Mouse (Mus musculus) neural tube, embryonic 15.5 days (tissue): Measurements from ENCODE around the gene Serpina5. TPM values are rescaled to one million over a fixed set of nuclear protein-coding genes. Genes with fewer than 3 reads are reported as not detected.
"Not testable (repeated sequence)": the region's sequence is repeated elsewhere in the genome, so short reads cannot be mapped to it uniquely, and the experiment has no call there.

Source experiments
- ATAC-seq: fragments of 200-750 bp; cut with Nextera tagmentation; 2 replicates; pipeline ENCODE4 v1.8.0; 2017; ENCODE audit warnings: mild to moderate bottlenecking, moderate TSS enrichment, moderate library complexity; ENCODE audit not compliant: low FRiP score
- H3K27ac ChIP-seq: fragments of 300-500 bp; sonication (generic); replicated peaks from 2 replicates; pipeline ENCODE4 v1.5.1; 2015; ENCODE audit warnings: mild to moderate bottlenecking, inconsistent platforms
- H3K27me3 ChIP-seq: fragments of 300-500 bp; sonication (generic); replicated peaks from 2 replicates; pipeline ENCODE4 v1.6.1; 2015; ENCODE audit warnings: inconsistent platforms
- H3K36me3 ChIP-seq: fragments of 300-500 bp; sonication (generic); 2 replicates; pipeline ENCODE4 v1.6.1; 2015; ENCODE audit warnings: inconsistent platforms
- H3K4me1 ChIP-seq: fragments of 300-500 bp; sonication (generic); 2 replicates; pipeline ENCODE4 v1.6.1; 2015; ENCODE audit warnings: inconsistent platforms
- H3K4me2 ChIP-seq: fragments of 300-500 bp; sonication (generic); 2 replicates; pipeline ENCODE4 v1.6.1; 2015; ENCODE audit warnings: inconsistent platforms, mild to moderate bottlenecking, moderate library complexity
- H3K4me3 ChIP-seq: fragments of 300-500 bp; sonication (generic); replicated peaks from 2 replicates; pipeline ENCODE4 v1.5.1; 2015; ENCODE audit warnings: mild to moderate bottlenecking, inconsistent platforms
- H3K9ac ChIP-seq: fragments of 300-500 bp; sonication (generic); replicated peaks from 2 replicates; pipeline ENCODE4 v1.6.1; 2015; ENCODE audit warnings: mild to moderate bottlenecking, inconsistent platforms
- H3K9me3 ChIP-seq: fragments of 300-500 bp; sonication (generic); replicated peaks from 2 replicates; pipeline ENCODE4 v1.6.1; 2016; ENCODE audit warnings: inconsistent platforms
- WGBS: fragments of 180-500 bp; shearing (Covaris S2); methylation state at CpG from one replicate; pipeline ENCODE4 v1.1.7; 2015; ENCODE audit warnings: mixed read lengths; 5-methylcytosine and 5-hydroxymethylcytosine counted together
- polyA plus RNA-seq: library from polyadenylated mRNA; unstranded; fragments of >200 nt; fragmentation: Nextera tagmentation; extraction: Ambion mirVana; gene quantifications from 2 replicates; pipeline ENCODE4 v1.2.1, GENCODE M21; 2015

Serpina5 gene
- polyA plus RNA-seq, 1 experiment from 2014 or later, result not detected

- H3K9ac ChIP-seq, result no peak overlapping the region
- no peak overlapping the region for H3K4me3 ChIP-seq
- 0 out of 2 replicates have a peak, but pooled peaks cover 4% of the 10 kb centered on the region for H3K4me1 ChIP-seq
- H3K4me2 ChIP-seq, result no peak overlapping the region
- H3K27me3 ChIP-seq, result no peaks in the 10 kb centered on the region
- ATAC-seq, result no peak
- no peak overlapping the region for H3K27ac ChIP-seq
- WGBS, result 63% methylated on average over 5 of the region's 5 CpGs
- H3K36me3 ChIP-seq, result no peaks in the 10 kb centered on the region
- no peaks in the 10 kb centered on the region for H3K9me3 ChIP-seq
Observed at GRCm38 (mm10) chr12:104072286-104072685, 28.6 kb upstream of the Serpina5 start.

GRCm38 (mm10) chr12:104090119-104090518 is 10.8 kb upstream of the Serpina5 start:
- Histone ChIP-seq H3K4me2 (no peak overlapping the region), H3K4me1 (no peaks in the 10 kb centered on the region), H3K36me3 (no peaks in the 10 kb centered on the region), H3K9me3 (no peaks in the 10 kb centered on the region), H3K4me3 (no peak overlapping the region), H3K9ac (no peak overlapping the region), H3K27me3 (no peaks in the 10 kb centered on the region), H3K27ac (no peak overlapping the region)
- no peak for ATAC-seq
- 82% methylated on average over 2 of the region's 2 CpGs for WGBS

GRCm38 (mm10) chr12:104091303-104091702 is 9.6 kb upstream of the Serpina5 start:
- Histone ChIP-seq H3K9me3 (no peaks in the 10 kb centered on the region), H3K4me1 (no peaks in the 10 kb centered on the region), H3K9ac (no peak overlapping the region), H3K27ac (no peak overlapping the region), H3K27me3 (no peaks in the 10 kb centered on the region), H3K36me3 (no peaks in the 10 kb centered on the region), H3K4me2 (no peak overlapping the region), H3K4me3 (no peak overlapping the region)
- ATAC-seq, result no peak
- WGBS, result 90% methylated on average over 1 of the region's 1 CpGs

DNA sequence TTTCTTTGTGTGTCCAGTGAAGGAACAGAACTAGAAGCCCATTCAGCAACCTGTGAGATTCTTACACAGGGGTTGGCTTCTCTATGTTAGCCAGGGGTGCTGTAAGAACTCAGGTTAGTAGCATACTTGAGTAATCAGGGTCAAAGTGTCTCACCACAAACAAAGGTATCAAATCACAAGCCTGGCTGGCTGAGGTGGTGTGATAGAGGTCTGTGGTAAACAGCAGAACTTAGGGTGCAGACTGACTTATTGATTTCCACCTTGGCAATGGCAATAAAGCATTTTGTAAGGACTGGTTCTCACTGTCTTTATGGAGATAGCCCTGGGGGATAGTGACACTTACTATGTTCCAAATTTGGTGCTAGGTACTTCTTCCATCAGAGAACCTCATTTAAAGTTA is 4.9 kb downstream of the Serpina5 start:
- H3K4me1 ChIP-seq, result no peaks in the 10 kb centered on the region

GRCm38 (mm10) chr12:104106919-104107318 is 6.0 kb downstream of the Serpina5 start:
- no peaks in the 10 kb centered on the region for H3K4me1 ChIP-seq
- H3K36me3 ChIP-seq, result no peaks in the 10 kb centered on the region
- H3K27ac ChIP-seq, result no peak overlapping the region
- no peak for ATAC-seq
- H3K9me3 ChIP-seq, result no peaks in the 10 kb centered on the region
- H3K27me3 ChIP-seq, result no peaks in the 10 kb centered on the region
- H3K9ac ChIP-seq, result no peak overlapping the region
- no peak overlapping the region for H3K4me3 ChIP-seq
- H3K4me2 ChIP-seq, result no peak overlapping the region

More for the DNA sequence above, 4.9 kb downstream of the Serpina5 start:
- Histone ChIP-seq H3K9ac (no peak overlapping the region), H3K36me3 (no peaks in the 10 kb centered on the region), H3K27me3 (no peaks in the 10 kb centered on the region), H3K9me3 (no peaks in the 10 kb centered on the region), H3K4me2 (no peak overlapping the region), H3K4me3 (no peak overlapping the region), H3K27ac (no peak overlapping the region)
- ATAC-seq, result no peak

DNA sequence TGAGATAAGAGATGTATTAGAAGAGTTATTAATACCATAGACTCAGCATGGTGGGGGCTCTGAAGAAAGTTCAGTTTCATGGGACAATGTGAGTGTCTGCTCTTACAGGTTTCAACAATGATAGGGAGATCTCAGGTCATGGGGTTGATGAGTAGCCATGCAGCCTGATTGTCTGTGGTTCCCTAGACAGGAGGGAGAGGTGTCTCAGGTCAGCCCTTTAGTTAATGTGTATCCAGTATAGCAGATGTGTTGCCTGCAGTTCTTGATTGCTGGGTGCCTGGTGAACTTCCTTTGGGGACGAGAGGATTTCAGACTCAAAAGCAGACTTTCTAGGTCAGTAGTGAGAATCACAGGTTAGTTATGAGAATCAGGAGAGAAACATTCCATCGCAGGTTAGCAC is 7.6 kb downstream of the Serpina5 start:
- Histone ChIP-seq H3K9me3 (no peaks in the 10 kb centered on the region), H3K27me3 (no peaks in the 10 kb centered on the region), H3K4me2 (no peak overlapping the region), H3K36me3 (no peaks in the 10 kb centered on the region), H3K4me3 (no peak overlapping the region), H3K27ac (no peak overlapping the region), H3K4me1 (no peaks in the 10 kb centered on the region), H3K9ac (no peak overlapping the region)
- no peak for ATAC-seq
- WGBS, result 85% methylated on average over 2 of the region's 2 CpGs

DNA sequence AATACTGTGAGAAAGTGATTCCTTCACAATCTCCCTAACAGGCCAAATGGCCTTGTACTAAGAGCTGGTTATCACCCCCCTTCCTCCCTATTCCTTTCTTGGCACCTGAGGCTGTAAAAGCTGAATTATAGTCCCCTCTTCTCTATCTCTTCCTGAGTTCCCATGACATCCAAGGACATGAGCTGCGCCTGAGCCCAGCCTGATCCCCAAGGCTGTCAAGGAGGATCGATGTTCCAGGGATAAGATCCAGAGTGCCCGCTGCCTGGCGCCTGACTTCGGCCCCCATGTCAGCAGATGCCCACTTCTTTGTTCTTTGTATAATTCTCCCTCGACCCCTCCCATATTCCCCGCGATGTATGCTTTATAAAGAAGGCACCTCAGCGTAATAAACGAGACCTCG is 11.4 kb downstream of the Serpina5 start, which contains the start of gene Serpina3a:
TSS of gene Serpina3a (plus strand) at position 392 of the 400 bp plus-strand sequence.
- H3K27ac ChIP-seq, H3K27me3 ChIP-seq, H3K36me3 ChIP-seq, H3K4me2 ChIP-seq, ATAC-seq, H3K9me3 ChIP-seq, H3K4me1 ChIP-seq, H3K9ac ChIP-seq, H3K4me3 ChIP-seq: not testable (repeated sequence)
- 91% methylated on average over 11 of the region's 11 CpGs for WGBS

DNA sequence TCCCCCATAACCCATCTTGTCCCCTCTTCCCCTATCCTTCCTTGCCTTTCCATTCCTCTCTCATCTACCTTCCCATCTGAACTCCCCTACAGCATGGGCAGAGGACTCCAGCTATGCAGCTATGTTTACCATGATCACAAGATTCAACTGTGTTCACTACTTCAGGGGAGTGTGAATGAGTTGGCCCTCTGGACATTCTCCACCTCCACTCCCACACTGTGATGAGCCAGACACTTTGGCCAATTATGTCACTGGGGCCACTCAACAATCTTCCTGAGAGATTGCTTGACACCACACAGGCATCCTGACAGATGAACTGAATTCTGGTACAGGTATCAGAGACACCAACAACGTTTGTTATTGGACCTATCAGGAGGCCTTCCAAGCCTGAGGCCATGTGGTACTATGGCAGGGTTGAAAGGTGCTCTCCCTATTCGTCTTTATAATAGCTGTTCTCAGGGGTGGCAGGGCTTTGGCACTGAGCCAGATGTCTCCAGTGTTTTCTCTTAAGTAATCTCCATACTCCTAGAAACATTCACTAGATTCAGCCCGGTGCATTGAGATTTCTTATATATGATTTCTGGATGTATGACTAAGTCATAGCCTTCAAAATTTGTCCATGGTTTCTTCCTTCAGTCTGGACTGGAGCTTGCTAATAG is 14.1 kb downstream of the Serpina5 start:
- no peak for ATAC-seq
- WGBS, result 63% methylated on average over 3 of the region's 3 CpGs

GRCm38 (mm10) chr12:104123097-104123496 is 22.2 kb downstream of the Serpina5 start:
- WGBS, result 76% methylated on average over 1 of the region's 1 CpGs
- no peaks in the 10 kb centered on the region for H3K27me3 ChIP-seq
- no peak for ATAC-seq
- no peak overlapping the region for H3K4me3 ChIP-seq
- no peak overlapping the region for H3K4me2 ChIP-seq
- H3K36me3 ChIP-seq, result no peaks in the 10 kb centered on the region
- H3K4me1 ChIP-seq, result no peaks in the 10 kb centered on the region
- H3K9me3 ChIP-seq, result no peaks in the 10 kb centered on the region
- no peak overlapping the region for H3K9ac ChIP-seq
- no peak overlapping the region for H3K27ac ChIP-seq

More for the DNA sequence above, 14.1 kb downstream of the Serpina5 start:
- Histone ChIP-seq H3K9ac (no peak overlapping the region), H3K9me3 (no peaks in the 10 kb centered on the region), H3K4me1 (no peaks in the 10 kb centered on the region), H3K27me3 (no peaks in the 10 kb centered on the region), H3K27ac (no peak overlapping the region), H3K4me2 (no peak overlapping the region), H3K4me3 (no peak overlapping the region), H3K36me3 (no peaks in the 10 kb centered on the region)

DNA sequence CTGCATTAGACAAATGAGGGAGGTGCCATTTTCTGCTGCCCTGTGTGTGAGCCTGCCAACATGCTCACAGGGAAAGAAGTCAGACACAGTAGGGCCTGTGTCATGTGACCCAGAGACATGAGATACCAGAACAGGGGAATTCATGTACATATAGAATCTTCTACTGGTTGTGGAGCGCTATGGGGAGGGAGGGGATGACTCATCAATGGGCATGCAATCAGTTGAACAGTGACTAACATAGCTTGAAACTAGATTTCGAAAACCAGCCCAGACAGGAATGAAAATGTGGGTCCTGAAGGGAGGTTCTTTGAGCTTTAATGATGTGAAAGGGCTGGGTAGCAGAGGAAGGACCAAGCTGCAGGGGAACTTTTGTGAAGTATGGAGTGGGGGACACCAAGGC is 23.1 kb downstream of the Serpina5 start:
- H3K4me1 ChIP-seq, result no peaks in the 10 kb centered on the region
- ATAC-seq, result no peak
- no peaks in the 10 kb centered on the region for H3K9me3 ChIP-seq
- H3K4me2 ChIP-seq, result no peak overlapping the region
- no peaks in the 10 kb centered on the region for H3K27me3 ChIP-seq
- no peaks in the 10 kb centered on the region for H3K36me3 ChIP-seq
- H3K4me3 ChIP-seq, result no peak overlapping the region
- WGBS, result 83% methylated on average over 2 of the region's 2 CpGs
- no peak overlapping the region for H3K9ac ChIP-seq
- H3K27ac ChIP-seq, result no peak overlapping the region

- Histone ChIP-seq H3K36me3 (no peaks in the 10 kb centered on the region), H3K4me2 (no peak overlapping the region), H3K4me3 (no peak overlapping the region), H3K27ac (no peak overlapping the region), H3K9ac (no peak overlapping the region), H3K4me1 (no peaks in the 10 kb centered on the region), H3K9me3 (no peaks in the 10 kb centered on the region), H3K27me3 (no peaks in the 10 kb centered on the region)
- 85% methylated on average over 5 of the region's 5 CpGs for WGBS
- ATAC-seq, result no peak
Observed at GRCm38 (mm10) chr12:104125021-104125560, 24.2 kb downstream of the Serpina5 start.

GRCm38 (mm10) chr12:104127696-104128095 is 26.8 kb downstream of the Serpina5 start, which contains the start of gene Serpina3b:
Gene Serpina3b, plus strand, starts transcription at chr12:104127996.
- Histone ChIP-seq H3K27me3 (no peaks in the 10 kb centered on the region), H3K9ac (no peak within 1 kb of the TSS), H3K4me3 (no peak within 1 kb of the TSS), H3K36me3 (no peaks in the 10 kb centered on the region), H3K4me1 (no peaks in the 10 kb centered on the region), H3K27ac (no peak within 1 kb of the TSS), H3K9me3 (no peaks in the 10 kb centered on the region), H3K4me2 (no peak within 1 kb of the TSS)
- ATAC-seq, result no peak
- 89% methylated on average over 5 of the region's 5 CpGs for WGBS
